Mouse (Mus musculus): Measurements from ENCODE around the gene Bmp6. TPM values are rescaled to one million over a fixed set of nuclear protein-coding genes. Genes with fewer than 3 reads are reported as not detected.

Gene Bmp6
- polyA plus RNA-seq, 1 experiment from 2014 or later, result 2.2 TPM

DNA sequence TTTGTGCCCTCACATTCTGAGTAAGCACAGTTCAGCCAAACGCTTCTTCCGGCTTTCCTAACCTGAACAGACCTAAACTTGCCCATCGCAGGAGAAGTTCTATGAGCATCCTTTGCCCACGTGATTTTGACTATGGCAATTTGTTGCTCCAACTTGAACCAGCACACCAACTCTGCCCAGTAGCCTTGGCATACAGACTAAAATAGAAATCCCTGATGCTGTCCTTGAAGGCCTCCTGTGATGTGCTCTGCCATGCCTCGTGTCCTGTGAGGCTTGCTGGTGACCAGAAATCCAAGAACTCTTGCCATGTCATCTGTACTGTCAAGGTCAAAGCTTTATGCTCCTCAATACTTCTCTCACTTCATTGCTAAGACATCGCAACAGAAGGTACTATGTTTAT lies 184.7 kb downstream of the Bmp6 start:
- WGBS, result 87% methylated on average over 6 of the region's 6 CpGs
- Histone ChIP-seq H3K4me1 (ENCODE audit: insufficient read depth, low read length) (peaks cover 25% of the 10 kb centered on the region), H3K27ac (ENCODE audit: low read length) (no peak overlapping the region), H3K4me2 (replicated peaks; ENCODE audit: low read depth, low read length) (no peak overlapping the region), H3K9me3 (ENCODE audit: low read length) (no peaks in the 10 kb centered on the region), H3K4me3 (ENCODE audit: low read length) (no peak overlapping the region), H3K36me3 (ENCODE audit: insufficient read depth, low read length) (peaks cover 2% of the 10 kb centered on the region; the same call in 1 of the 2 replicates), H3K27me3 (ENCODE audit: insufficient read depth, low read length) (no peaks in the 10 kb centered on the region), H3K9ac (replicated peaks; ENCODE audit: low read length) (no peak overlapping the region)
- ATAC-seq (ENCODE audit: low FRiP score, low TSS enrichment), result no peak

DNA sequence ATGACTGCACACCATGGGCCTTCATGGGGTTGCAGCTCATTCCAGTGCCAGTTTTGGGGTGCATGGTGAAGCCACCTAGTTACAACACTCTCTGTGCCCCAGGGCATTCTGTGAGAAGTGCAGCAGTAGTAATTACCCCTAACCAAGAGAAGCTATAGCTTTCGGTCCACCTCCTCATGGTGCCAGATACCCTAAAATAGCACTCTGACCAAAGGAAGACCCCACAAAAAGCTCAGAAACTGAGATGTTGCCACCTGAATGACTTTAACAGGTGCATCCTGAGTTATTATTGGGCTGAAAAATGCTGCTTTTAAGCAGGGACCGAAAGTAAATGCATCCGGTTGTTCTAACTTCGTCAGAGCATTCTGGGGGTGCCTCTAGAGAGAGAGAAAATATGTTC lies 186.6 kb downstream of the Bmp6 start:
- Histone ChIP-seq H3K9ac (replicated peaks; ENCODE audit: low read length) (no peak overlapping the region), H3K4me2 (replicated peaks; ENCODE audit: low read depth, low read length) (no peak overlapping the region), H3K4me1 (ENCODE audit: insufficient read depth, low read length) (peaks cover 14% of the 10 kb centered on the region), H3K27me3 (ENCODE audit: insufficient read depth, low read length) (no peaks in the 10 kb centered on the region), H3K27ac (ENCODE audit: low read length) (no peak overlapping the region), H3K36me3 (ENCODE audit: insufficient read depth, low read length) (no peaks in the 10 kb centered on the region), H3K9me3 (ENCODE audit: low read length) (no peaks in the 10 kb centered on the region), H3K4me3 (ENCODE audit: low read length) (no peak overlapping the region)
- whole genome bisulfite sequencing, result 95% methylated on average over 4 of the region's 4 CpGs
- ATAC-seq (ENCODE audit: low FRiP score, low TSS enrichment), result no peak

DNA sequence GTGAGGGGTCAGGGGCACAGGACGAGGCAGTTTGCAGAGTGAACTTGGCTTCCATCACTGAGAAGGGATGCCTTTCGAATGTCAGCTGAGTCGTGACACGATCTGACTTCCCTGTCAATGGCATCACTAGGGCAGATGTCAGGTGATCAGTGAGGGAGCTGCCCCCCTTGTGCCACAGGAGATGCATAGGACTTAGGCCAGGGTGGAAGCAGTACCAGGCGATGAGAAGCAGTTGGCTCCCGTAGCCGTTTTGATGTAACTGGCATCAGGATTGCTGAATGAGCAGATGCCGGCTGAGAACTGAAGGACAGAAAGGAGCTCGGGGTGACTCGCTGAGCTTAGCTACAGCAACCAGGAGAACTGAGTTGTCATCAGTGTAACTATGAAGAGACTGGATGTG lies 188.6 kb downstream of the Bmp6 start:
- Histone ChIP-seq H3K27ac (ENCODE audit: low read length) (no peak overlapping the region), H3K4me3 (ENCODE audit: low read length) (no peak overlapping the region), H3K27me3 (ENCODE audit: insufficient read depth, low read length) (no peaks in the 10 kb centered on the region), H3K4me1 (ENCODE audit: insufficient read depth, low read length) (peaks cover 8% of the 10 kb centered on the region; the same call in 1 of the 2 replicates), H3K9ac (replicated peaks; ENCODE audit: low read length) (no peak overlapping the region), H3K36me3 (ENCODE audit: insufficient read depth, low read length) (no peaks in the 10 kb centered on the region), H3K9me3 (ENCODE audit: low read length) (no peaks in the 10 kb centered on the region), H3K4me2 (replicated peaks; ENCODE audit: low read depth, low read length) (no peak overlapping the region)
- ATAC-seq (ENCODE audit: low FRiP score, low TSS enrichment), result no peak
- 78% methylated on average over 10 of the region's 10 CpGs for WGBS

DNA sequence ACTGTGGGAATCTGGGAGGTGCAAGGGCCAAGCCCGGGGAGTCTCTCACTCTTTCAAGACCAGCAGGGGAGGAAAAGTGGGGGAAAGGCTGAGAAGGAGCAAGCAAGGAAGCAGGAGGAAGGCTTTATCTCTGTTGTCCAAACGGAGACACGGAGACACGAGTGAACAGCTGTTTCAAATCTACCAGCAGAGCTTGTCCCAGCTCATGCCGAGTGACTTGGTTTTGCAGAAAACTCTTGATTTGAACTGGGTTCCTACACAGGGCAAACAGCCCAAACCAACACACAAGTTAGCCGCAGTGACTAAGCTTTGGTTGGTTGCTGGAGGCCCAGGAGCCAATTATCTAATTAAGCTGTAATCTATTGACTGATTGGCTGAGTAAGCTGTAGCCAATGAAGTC lies 189.1 kb downstream of the Bmp6 start:
- Histone ChIP-seq H3K9me3 (ENCODE audit: low read length) (no peaks in the 10 kb centered on the region), H3K4me1 (ENCODE audit: insufficient read depth, low read length) (peaks cover 2% of the 10 kb centered on the region; the same call in 1 of the 2 replicates), H3K4me3 (ENCODE audit: low read length) (no peak overlapping the region), H3K9ac (replicated peaks; ENCODE audit: low read length) (no peak overlapping the region), H3K36me3 (ENCODE audit: insufficient read depth, low read length) (no peaks in the 10 kb centered on the region), H3K27ac (ENCODE audit: low read length) (no peak overlapping the region), H3K4me2 (replicated peaks; ENCODE audit: low read depth, low read length) (no peak overlapping the region), H3K27me3 (ENCODE audit: insufficient read depth, low read length) (no peaks in the 10 kb centered on the region)
- ATAC-seq (ENCODE audit: low FRiP score, low TSS enrichment), result no peak
- 44% methylated on average over 6 of the region's 6 CpGs for WGBS

DNA sequence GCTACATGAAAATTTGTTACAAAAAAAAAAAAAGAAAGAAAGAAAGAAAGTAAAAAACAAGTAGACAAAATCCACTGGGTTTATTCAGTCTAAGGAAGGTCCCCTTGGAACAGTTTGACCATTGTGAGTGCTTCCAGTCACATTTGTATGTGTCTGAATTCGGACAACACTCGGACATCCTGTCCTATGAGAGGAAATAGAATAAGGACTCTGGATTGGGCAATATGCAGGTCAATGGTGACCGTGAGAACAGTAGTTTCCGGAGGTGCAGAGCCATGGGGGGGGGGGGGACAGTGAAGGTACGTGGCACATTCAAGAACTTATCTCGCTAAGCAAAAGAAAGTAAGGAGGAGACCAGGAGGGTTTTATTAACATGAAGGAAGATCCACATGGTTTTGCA lies 189.8 kb downstream of the Bmp6 start:
- H3K27ac ChIP-seq (ENCODE audit: low read length), result no peak overlapping the region
- H3K9ac ChIP-seq (replicated peaks; ENCODE audit: low read length), result no peak overlapping the region
- WGBS, result 73% methylated on average over 6 of the region's 6 CpGs
- no peak overlapping the region for H3K4me2 ChIP-seq (replicated peaks; ENCODE audit: low read depth, low read length)
- no peak for ATAC-seq (ENCODE audit: low FRiP score, low TSS enrichment)
- no peak overlapping the region for H3K4me3 ChIP-seq (ENCODE audit: low read length)
- H3K9me3 ChIP-seq (ENCODE audit: low read length), result no peaks in the 10 kb centered on the region
- no peaks in the 10 kb centered on the region for H3K4me1 ChIP-seq (ENCODE audit: insufficient read depth, low read length)
- H3K27me3 ChIP-seq (ENCODE audit: insufficient read depth, low read length), result no peaks in the 10 kb centered on the region
- no peaks in the 10 kb centered on the region for H3K36me3 ChIP-seq (ENCODE audit: insufficient read depth, low read length)

DNA sequence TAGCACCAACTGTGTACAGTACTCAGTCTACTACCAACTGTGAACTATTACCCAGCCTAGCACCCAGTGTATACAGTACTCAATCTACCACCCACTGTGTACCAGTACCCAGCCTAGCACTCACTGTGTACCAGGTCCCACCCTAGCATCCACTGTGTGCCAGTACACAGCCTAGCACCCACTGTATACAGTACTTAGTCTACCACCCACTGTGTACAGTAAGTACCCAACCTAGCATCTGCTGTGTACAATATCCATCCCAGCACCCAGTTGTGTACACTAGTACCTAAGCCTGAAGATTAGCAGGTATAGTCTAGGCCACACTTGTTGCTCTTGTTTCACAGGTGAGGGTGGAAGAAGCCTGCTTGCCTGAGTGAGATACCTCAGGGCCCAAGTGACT lies 192.6 kb downstream of the Bmp6 start:
- Histone ChIP-seq H3K36me3 (ENCODE audit: insufficient read depth, low read length) (no peaks in the 10 kb centered on the region), H3K4me3 (ENCODE audit: low read length) (no peak overlapping the region), H3K4me1 (ENCODE audit: insufficient read depth, low read length) (no peaks in the 10 kb centered on the region), H3K9me3 (ENCODE audit: low read length) (no peaks in the 10 kb centered on the region), H3K27me3 (ENCODE audit: insufficient read depth, low read length) (no peaks in the 10 kb centered on the region), H3K9ac (replicated peaks; ENCODE audit: low read length) (no peak overlapping the region), H3K4me2 (replicated peaks; ENCODE audit: low read depth, low read length) (no peak overlapping the region), H3K27ac (ENCODE audit: low read length) (no peak overlapping the region)
- ATAC-seq (ENCODE audit: low FRiP score, low TSS enrichment), result no peak; the same call in 1 of the 2 replicates

DNA sequence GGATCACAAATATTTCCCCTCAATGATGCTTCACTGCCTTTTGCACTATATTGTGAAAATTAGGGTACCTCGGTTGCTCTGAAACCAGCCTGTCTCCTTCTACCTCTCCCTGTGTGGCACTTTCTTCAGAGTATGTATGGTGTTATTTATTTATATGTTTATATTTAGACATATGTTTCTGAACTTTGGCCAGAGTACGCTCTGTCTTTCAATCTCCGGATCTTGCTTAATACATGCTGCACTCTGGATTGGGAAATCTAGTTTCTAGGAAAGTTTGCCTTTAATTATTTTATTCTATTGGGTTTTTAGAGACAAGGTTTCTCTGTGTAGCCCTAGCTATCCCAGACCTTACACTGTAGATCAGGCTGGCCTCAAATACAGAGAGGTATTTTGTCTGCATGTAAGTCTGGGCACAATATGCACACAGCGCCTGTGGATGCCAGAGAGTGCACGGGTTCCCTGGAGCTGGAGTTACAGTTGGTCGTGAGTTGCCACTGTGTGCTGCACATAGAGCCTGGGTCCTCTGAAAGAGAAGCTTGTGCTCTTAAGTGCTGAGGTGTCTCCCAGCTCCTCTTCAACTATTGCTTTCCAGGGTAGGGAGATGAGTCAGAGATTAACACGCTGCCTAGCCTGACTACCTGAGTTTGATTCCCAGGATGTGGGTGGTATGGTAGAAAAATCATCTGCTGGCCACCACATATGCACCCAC lies 194.4 kb downstream of the Bmp6 start:
- Histone ChIP-seq H3K9me3 (ENCODE audit: low read length) (no peaks in the 10 kb centered on the region), H3K4me3 (ENCODE audit: low read length) (no peak overlapping the region), H3K27ac (ENCODE audit: low read length) (no peak overlapping the region), H3K36me3 (ENCODE audit: insufficient read depth, low read length) (no peaks in the 10 kb centered on the region), H3K27me3 (ENCODE audit: insufficient read depth, low read length) (no peaks in the 10 kb centered on the region), H3K4me2 (replicated peaks; ENCODE audit: low read depth, low read length) (no peak overlapping the region), H3K4me1 (ENCODE audit: insufficient read depth, low read length) (no peaks in the 10 kb centered on the region), H3K9ac (replicated peaks; ENCODE audit: low read length) (no peak overlapping the region)
- no peak for ATAC-seq (ENCODE audit: low FRiP score, low TSS enrichment)
- 84% methylated on average over 7 of the region's 7 CpGs for WGBS

DNA sequence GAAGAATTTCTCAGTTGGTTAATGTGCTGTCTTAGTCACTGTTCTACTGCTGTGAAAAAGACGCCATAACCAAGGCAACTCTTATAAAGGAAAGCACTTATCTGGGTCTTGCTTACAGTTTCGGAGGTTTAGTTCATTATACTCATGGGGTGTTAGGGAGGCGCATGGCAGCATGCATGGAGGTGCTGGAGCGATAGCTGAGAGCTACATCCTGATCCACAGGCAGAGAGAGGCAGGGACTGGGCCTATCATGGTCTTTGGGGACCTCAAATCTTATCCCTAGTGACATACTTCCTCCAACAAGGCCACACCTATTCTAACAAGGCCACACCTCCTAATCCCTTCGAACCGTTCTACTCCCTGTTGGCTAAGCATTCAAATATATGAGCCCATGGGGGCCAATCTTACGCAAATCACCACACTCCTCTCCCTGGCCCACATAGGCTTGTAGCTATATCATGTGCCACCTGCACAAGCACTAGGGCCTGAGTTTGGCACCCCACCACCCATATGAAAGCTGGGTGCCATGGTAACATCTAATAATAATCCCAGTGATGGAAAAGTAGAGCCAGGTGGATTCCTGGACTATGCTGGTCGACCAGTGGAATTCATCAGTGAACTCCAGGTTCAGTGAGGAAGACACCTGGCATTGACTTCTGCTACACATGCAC lies 198.7 kb downstream of the Bmp6 start:
- no peak overlapping the region for H3K9ac ChIP-seq (replicated peaks; ENCODE audit: low read length)
- no peaks in the 10 kb centered on the region for H3K4me1 ChIP-seq (ENCODE audit: insufficient read depth, low read length)
- no peak overlapping the region for H3K27ac ChIP-seq (ENCODE audit: low read length)
- no peaks in the 10 kb centered on the region for H3K36me3 ChIP-seq (ENCODE audit: insufficient read depth, low read length)
- H3K4me2 ChIP-seq (replicated peaks; ENCODE audit: low read depth, low read length), result no peak overlapping the region
- H3K9me3 ChIP-seq (ENCODE audit: low read length), result no peaks in the 10 kb centered on the region
- ATAC-seq (ENCODE audit: low FRiP score, low TSS enrichment), result no peak
- no peaks in the 10 kb centered on the region for H3K27me3 ChIP-seq (ENCODE audit: insufficient read depth, low read length)
- WGBS, result 90% methylated on average over 8 of the region's 8 CpGs
- H3K4me3 ChIP-seq (ENCODE audit: low read length), result no peak overlapping the region

DNA sequence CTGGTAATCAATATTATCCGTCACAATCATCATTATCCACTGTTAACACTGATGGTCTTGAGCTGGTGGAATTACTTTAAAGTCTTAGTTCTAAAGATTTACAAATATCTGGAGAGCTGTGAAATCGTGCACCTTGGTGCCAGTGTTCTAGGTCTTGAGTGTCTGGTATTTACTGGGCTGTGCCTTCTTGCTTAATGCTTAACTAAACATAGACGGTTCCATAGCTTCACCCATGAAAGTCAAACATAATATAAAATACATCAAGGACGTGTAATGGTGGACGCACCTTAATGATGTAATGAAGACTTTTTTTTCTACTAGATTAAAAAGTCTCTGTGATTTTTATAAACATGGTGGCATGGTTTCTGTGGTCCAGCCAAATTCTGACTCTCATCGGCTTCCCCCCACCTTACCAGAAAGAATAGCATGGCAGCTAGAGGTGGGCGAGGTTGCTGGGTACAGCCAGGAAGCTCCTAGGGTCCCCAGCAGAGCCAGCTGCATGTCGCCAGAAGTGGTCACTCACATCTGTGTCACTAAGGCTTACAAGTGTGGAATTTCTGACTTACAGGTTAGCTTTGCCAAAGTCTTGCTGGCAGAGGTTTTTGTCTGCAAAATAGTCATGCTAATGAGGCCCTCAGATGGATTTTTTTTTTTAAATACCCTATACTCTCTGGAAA lies 200.0 kb downstream of the Bmp6 start:
- Histone ChIP-seq H3K36me3 (ENCODE audit: insufficient read depth, low read length) (no peaks in the 10 kb centered on the region), H3K27me3 (ENCODE audit: insufficient read depth, low read length) (no peaks in the 10 kb centered on the region), H3K27ac (ENCODE audit: low read length) (no peak overlapping the region), H3K4me2 (replicated peaks; ENCODE audit: low read depth, low read length) (no peak overlapping the region), H3K9me3 (ENCODE audit: low read length) (no peaks in the 10 kb centered on the region), H3K4me1 (ENCODE audit: insufficient read depth, low read length) (no peaks in the 10 kb centered on the region), H3K4me3 (ENCODE audit: low read length) (no peak overlapping the region), H3K9ac (replicated peaks; ENCODE audit: low read length) (no peak overlapping the region)
- 82% methylated on average over 8 of the region's 8 CpGs for WGBS
- ATAC-seq (ENCODE audit: low FRiP score, low TSS enrichment), result no peak

DNA sequence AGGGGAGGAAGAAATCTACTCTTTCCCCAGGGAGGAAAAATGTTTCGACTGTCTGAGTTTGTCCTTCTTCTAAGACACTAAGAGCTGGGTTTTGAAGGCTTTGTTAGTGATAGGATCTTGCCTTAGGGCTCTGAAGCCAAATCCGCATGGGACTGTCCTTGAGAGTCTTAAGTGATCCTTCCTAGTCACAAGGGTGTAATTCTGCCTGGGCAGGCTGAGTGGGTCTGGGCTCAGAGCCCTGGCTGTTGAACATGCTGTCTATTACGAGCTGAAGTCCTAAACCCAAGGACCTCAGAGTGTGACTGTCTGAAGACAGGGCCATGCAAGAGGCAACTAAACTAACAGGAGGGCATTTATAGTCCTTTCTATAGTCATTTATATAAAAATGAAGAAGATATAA lies 200.6 kb downstream of the Bmp6 start:
- no peak overlapping the region for H3K4me3 ChIP-seq (ENCODE audit: low read length)
- no peaks in the 10 kb centered on the region for H3K27me3 ChIP-seq (ENCODE audit: insufficient read depth, low read length)
- no peaks in the 10 kb centered on the region for H3K9me3 ChIP-seq (ENCODE audit: low read length)
- H3K9ac ChIP-seq (replicated peaks; ENCODE audit: low read length), result no peak overlapping the region
- ATAC-seq (ENCODE audit: low FRiP score, low TSS enrichment), result no peak
- WGBS, result 71% methylated on average over 3 of the region's 3 CpGs
- H3K36me3 ChIP-seq (ENCODE audit: insufficient read depth, low read length), result no peaks in the 10 kb centered on the region
- no peaks in the 10 kb centered on the region for H3K4me1 ChIP-seq (ENCODE audit: insufficient read depth, low read length)
- H3K4me2 ChIP-seq (replicated peaks; ENCODE audit: low read depth, low read length), result no peak overlapping the region
- H3K27ac ChIP-seq (ENCODE audit: low read length), result no peak overlapping the region

All from kidney, embryonic 16.5 days (tissue).